20 mouse cellular contexts compared by ENCODE assay signal in genomic region chr5:86078720-86079334, GRCm38 (mm10). TPM values are rescaled to one million over a fixed set of nuclear protein-coding genes. Genes with fewer than 3 reads are reported as not detected.
DNase-seq lines count a peak whose midpoint lies in the region; ATAC-seq lines count a peak whose summit lies in the region.
"Had no signal": no experiment of that assay in that cellular context is flagged by ENCODE, and none has a peak within 500 bp of the region (broad histone marks: within the 10 kb centered on the region; RNA-seq: fewer than 3 reads in every experiment).

No protein-coding gene starts in this region.

- no peaks in the 10 kb centered on the region for H3K27me3 ChIP-seq in forebrain, embryonic 13.5 days
- H3K27me3 ChIP-seq: forebrain, embryonic 15.5 days; limb, embryonic 13.5 days had no signal

- no peaks in the 10 kb centered on the region for H3K36me3 ChIP-seq in forebrain, embryonic 13.5 days (ENCODE audit: poor library complexity, severe bottlenecking)
- H3K36me3 ChIP-seq: forebrain, embryonic 15.5 days; heart, embryonic 10.5 days; limb, embryonic 13.5 days had no signal

- H3K9ac ChIP-seq in forebrain, embryonic 13.5 days = no peak overlapping the region
- H3K9ac ChIP-seq: forebrain, embryonic 15.5 days; limb, embryonic 13.5 days had no signal

- H3K4me3 ChIP-seq in forebrain, embryonic 13.5 days = no peak overlapping the region
- H3K4me3 ChIP-seq: forebrain, embryonic 15.5 days; heart, embryonic 10.5 days; limb, embryonic 13.5 days had no signal

- no peak overlapping the region for H3K27ac ChIP-seq in forebrain, embryonic 13.5 days
- H3K27ac ChIP-seq: forebrain, embryonic 15.5 days; heart, embryonic 10.5 days; hindbrain, postnatal 0 days; limb, embryonic 13.5 days had no signal

- 85% methylated on average over 3 of the region's 3 CpGs for WGBS in forebrain, embryonic 13.5 days

- peak; percentile 71 for ATAC-seq in CD4-positive, CD25-positive, alpha-beta regulatory T cell, adult 4 months
- peak; percentile 89 for ATAC-seq in neutrophil, adult 5-6 weeks (ENCODE audit: extremely low read depth, insufficient number of reproducible peaks, low FRiP score, poor library complexity, severe bottlenecking)
- no peak for ATAC-seq in forebrain, embryonic 13.5 days
- ATAC-seq: forebrain, embryonic 15.5 days; hindbrain, postnatal 0 days had no signal

- H3K4me1 ChIP-seq in forebrain, embryonic 13.5 days = no peaks in the 10 kb centered on the region
- H3K4me1 ChIP-seq: forebrain, embryonic 15.5 days; heart, embryonic 10.5 days; limb, embryonic 13.5 days had no signal

- H3K4me2 ChIP-seq in forebrain, embryonic 13.5 days = no peak overlapping the region
- H3K4me2 ChIP-seq: forebrain, embryonic 15.5 days; limb, embryonic 13.5 days had no signal

- DNase-seq in lung, postnatal 36 days = peak; percentile 42
- DNase-seq in lung, adult 18-20 months = no peak
- peak; percentile 31 for DNase-seq in gonadal fat pad, adult 2 months (ENCODE audit: low read depth)
- no peak for DNase-seq in cerebellum, adult 18-20 months
- DNase-seq in frontal cortex, postnatal 25 days (ENCODE audit: low spot score in 2 of 2) = no peak
- DNase-seq: adrenal gland, postnatal 14 days; cerebellum, adult 9-11 months; kidney, adult 9 months; lung, postnatal 10 days; midbrain, embryonic 14.5 days; right cerebral cortex, postnatal 25 days; thymus, postnatal 36 days had no signal

- H3K9me3 ChIP-seq in forebrain, embryonic 13.5 days (replicated peaks) = no peaks in the 10 kb centered on the region
- H3K9me3 ChIP-seq: forebrain, embryonic 15.5 days; heart, embryonic 10.5 days; limb, embryonic 13.5 days had no signal

RNA-seq across cellular contexts. Expression of gene Stap1, which starts 7.3 kb away (rescaled TPM):
- polyA plus RNA-seq in CD4-positive, CD25-positive, alpha-beta regulatory T cell, adult 4 months (2017; shearing (Covaris generic)) = 100 to 1,000 TPM in 1 of 2 experiments, 10 to 100 TPM in 1; 75.6 to 103 TPM
- polyA plus RNA-seq in gonadal fat pad, adult 2 months (2012; rRNA removed) = 4.8 and 5.0 TPM in 2 replicates
- 258 and 269 TPM in 2 replicates for total RNA-seq in neutrophil, adult 5-6 weeks (2017)
- 0.23 and 0.24 TPM in 2 replicates for polyA plus RNA-seq in forebrain, embryonic 13.5 days (2015; fragmentation: Nextera tagmentation; extraction: Ambion mirVana)
- total RNA-seq: gastrocnemius, adult 8-10 months; hindbrain, postnatal 0 days had no signal

RNA-seq across cellular contexts. Expression of gene Cenpc1, which starts 13.4 kb away (rescaled TPM):
- polyA plus RNA-seq in CD4-positive, CD25-positive, alpha-beta regulatory T cell, adult 4 months (2017; shearing (Covaris generic)) = 10 to 100 TPM; 23.1 to 32.2 TPM
- polyA plus RNA-seq in gonadal fat pad, adult 2 months (2012; rRNA removed) = 3.3 and 4.7 TPM in 2 replicates
- 19.5 and 25.7 TPM in 2 replicates for total RNA-seq in neutrophil, adult 5-6 weeks (2017)
- polyA plus RNA-seq in forebrain, embryonic 13.5 days (2015; fragmentation: Nextera tagmentation; extraction: Ambion mirVana) = 49.5 and 51.6 TPM in 2 replicates

Comparison
In these comparisons a context has a peak if more than half of its experiments do, and no peak if none do; other contexts are left out.
1. DNase-seq: peak in lung, postnatal 36 days (single experiment) and gonadal fat pad, adult 2 months (single experiment); none in lung, adult 18-20 months (0 of 2), cerebellum, adult 18-20 months (0 of 2) and frontal cortex, postnatal 25 days (0 of 2).
2. RNA of gene Stap1, which starts 7.3 kb away (polyA plus RNA-seq): 75.6 to 103 TPM in CD4-positive, CD25-positive, alpha-beta regulatory T cell, adult 4 months; 4.8 to 5.0 TPM in gonadal fat pad, adult 2 months and 0.23 to 0.24 TPM in forebrain, embryonic 13.5 days; every median in the first group is over 10 times any median in the second.